In the genomic region with DNA sequence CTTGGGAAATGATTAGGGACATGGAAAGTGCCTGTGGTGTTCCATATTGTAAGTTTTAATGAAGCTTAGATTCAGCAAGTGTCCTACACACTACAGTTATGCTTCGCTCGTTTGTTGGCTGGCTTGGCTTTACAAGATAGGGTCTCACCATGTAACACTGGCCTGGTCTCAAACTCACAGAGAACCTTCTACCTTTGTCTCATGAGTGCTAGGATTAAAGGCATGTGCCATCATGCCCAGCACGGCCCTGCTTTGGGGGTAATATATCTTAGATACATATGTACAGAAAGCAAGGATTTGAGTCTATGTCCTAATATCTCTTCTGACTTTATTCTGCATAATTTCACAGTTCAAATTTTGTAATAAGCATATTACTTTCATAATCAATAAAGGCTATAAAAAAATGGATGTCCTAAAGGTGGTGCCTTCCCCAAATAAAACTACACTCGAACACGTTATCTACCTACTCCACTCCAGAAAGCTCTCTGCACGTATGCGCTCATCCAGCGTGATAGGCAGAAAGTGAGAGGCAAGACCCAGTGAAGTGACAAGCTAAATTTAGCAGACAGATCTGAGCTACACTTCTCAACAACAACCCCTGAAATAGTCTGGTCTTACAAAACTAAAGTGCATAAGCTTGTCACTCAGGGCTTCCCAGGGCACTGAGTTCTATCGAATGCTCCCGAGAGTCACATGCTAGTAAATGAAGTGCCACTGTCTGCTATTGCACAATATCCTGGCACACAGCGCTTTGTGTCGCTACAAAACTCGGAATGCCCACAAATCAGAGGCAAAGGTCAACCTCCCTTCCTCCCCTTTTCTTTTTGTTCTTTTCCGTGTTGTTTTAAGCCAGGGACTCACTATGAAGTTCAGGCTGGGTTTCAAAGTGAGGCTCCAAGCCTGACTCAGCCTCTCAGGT, we compare ENCODE assay signal across 8 mouse cellular contexts.
DNase-seq lines count a peak whose midpoint lies in the region; ATAC-seq and TF ChIP-seq lines count a peak whose summit lies in the region.

No protein-coding gene starts in this region.

- H3K4me1 ChIP-seq in heart, embryonic 14.5 days (ENCODE audit: control insufficient read depth in 2 of 2, insufficient read depth in 2 of 2, low read length in 2 of 2) = peaks cover 39 to 70% of the 10 kb centered on the region in 2 experiments
- H3K4me1 ChIP-seq in liver, embryonic 12.5 days = peaks cover 89% of the 10 kb centered on the region
- H3K4me1 ChIP-seq in midbrain, embryonic 11.5 days (ENCODE audit: control insufficient read depth, insufficient read depth, low read length) = no peaks in the 10 kb centered on the region

- H3K27me3 ChIP-seq in heart, embryonic 14.5 days (ENCODE audit: control insufficient read depth, insufficient read depth, low read length) = no peaks in the 10 kb centered on the region
- H3K27me3 ChIP-seq in liver, embryonic 12.5 days (replicated peaks) = no peaks in the 10 kb centered on the region
- no peaks in the 10 kb centered on the region for H3K27me3 ChIP-seq in splenic B cell, adult 2 months (ENCODE audit: control insufficient read depth, insufficient read depth, low read length, poor library complexity, severe bottlenecking)
- H3K27me3 ChIP-seq in midbrain, embryonic 11.5 days (ENCODE audit: control insufficient read depth, insufficient read depth, low read length) = no peaks in the 10 kb centered on the region

- intact Hi-C loops in gastrocnemius, adult 2 months (cut with DNase I) = no loop called here

- H3K27ac ChIP-seq in gastrocnemius, adult 2 months = peak overlapping the region; percentile 91
- peak overlapping the region; percentile 98 to 100 for H3K27ac ChIP-seq in heart, embryonic 14.5 days (replicated peaks in 1 of 2; ENCODE audit: control insufficient read depth in 1 of 2, insufficient read depth in 1 of 2, low read depth in 2 of 2, low read length in 2 of 2)
- peak overlapping the region; percentile 98 for H3K27ac ChIP-seq in liver, embryonic 12.5 days
- H3K27ac ChIP-seq in midbrain, embryonic 11.5 days (ENCODE audit: low read depth, low read length) = no peak overlapping the region

- H3K4me2 ChIP-seq in heart, embryonic 14.5 days (ENCODE audit: low read length) = peak overlapping the region; percentile 45
- H3K4me2 ChIP-seq in liver, embryonic 12.5 days = peak overlapping the region; percentile 77
- H3K4me2 ChIP-seq in midbrain, embryonic 11.5 days = no peak overlapping the region

- DNase-seq in gastrocnemius, adult 2 months = peak; percentile 75
- no peak for DNase-seq in gastrocnemius, postnatal 4 days (ENCODE audit: low spot score in 2 of 2)
- peak; percentile 77 for DNase-seq in c-Kit-negative CD71-positive TER-119-positive erythroid progenitor cells, embryonic 14.5 days (ENCODE audit: low read depth, low spot score)
- DNase-seq in splenic B cell, adult 2 months (ENCODE audit: low read depth, low spot score) = peak; percentile 42
- DNase-seq in embryo, embryonic 10.5 days (ENCODE audit: low spot score) = no peak
- DNase-seq in midbrain, embryonic 11.5 days (ENCODE audit: low spot score, missing footprints) = no peak

- no peaks in the 10 kb centered on the region for H3K9me3 ChIP-seq in heart, embryonic 14.5 days (ENCODE audit: control insufficient read depth, low read length)
- no peaks in the 10 kb centered on the region for H3K9me3 ChIP-seq in liver, embryonic 12.5 days (replicated peaks)
- H3K9me3 ChIP-seq in midbrain, embryonic 11.5 days (ENCODE audit: control insufficient read depth, low read length) = no peaks in the 10 kb centered on the region

- H3K36me3 ChIP-seq in heart, embryonic 14.5 days (ENCODE audit: control insufficient read depth, insufficient read depth, low read length) = 0 out of 2 replicates have a peak, but pooled peaks cover 6% of the 10 kb centered on the region
- H3K36me3 ChIP-seq in liver, embryonic 12.5 days = peaks cover 15% of the 10 kb centered on the region
- no peaks in the 10 kb centered on the region; the same call in 1 of the 2 replicates for H3K36me3 ChIP-seq in splenic B cell, adult 2 months (ENCODE audit: control insufficient read depth, insufficient read depth, low read length, poor library complexity, severe bottlenecking)
- no peaks in the 10 kb centered on the region for H3K36me3 ChIP-seq in midbrain, embryonic 11.5 days (ENCODE audit: control insufficient read depth, insufficient read depth, low read length)

- peak overlapping the region; percentile 49 for H3K9ac ChIP-seq in heart, embryonic 14.5 days (ENCODE audit: low read length)
- H3K9ac ChIP-seq in liver, embryonic 12.5 days = peak overlapping the region; percentile 75
- no peak overlapping the region for H3K9ac ChIP-seq in midbrain, embryonic 11.5 days (ENCODE audit: low read length)

- ATAC-seq in heart, embryonic 14.5 days (ENCODE audit: insufficient number of reproducible peaks, insufficient read depth, low FRiP score, low read depth) = peak; percentile 58; the same call in 1 of the 2 replicates
- ATAC-seq in liver, embryonic 12.5 days = peak; percentile 88
- ATAC-seq in midbrain, embryonic 11.5 days (ENCODE audit: low FRiP score) = no peak

- TF ChIP-seq CTCF in gastrocnemius, adult 2 months (IDR thresholded peaks at IDR 0.05) = no peak

- H3K4me3 ChIP-seq in gastrocnemius, adult 2 months = peak overlapping the region; percentile 49
- H3K4me3 ChIP-seq in heart, embryonic 14.5 days (ENCODE audit: control insufficient read depth in 1 of 2, insufficient read depth in 1 of 2, low read depth in 1 of 2, low read length in 2 of 2) = no peak overlapping the region
- peak overlapping the region; percentile 46 for H3K4me3 ChIP-seq in liver, embryonic 12.5 days
- H3K4me3 ChIP-seq in midbrain, embryonic 11.5 days (ENCODE audit: low read depth, low read length) = no peak overlapping the region

- 18% methylated on average over 14 of the region's 14 CpGs for WGBS in heart, embryonic 14.5 days
- 24% methylated on average over 14 of the region's 14 CpGs for WGBS in liver, embryonic 12.5 days (ENCODE audit: insufficient replicate concordance)
- 85% methylated on average over 14 of the region's 14 CpGs for WGBS in midbrain, embryonic 11.5 days

Comparison
In these comparisons a context has a peak if more than half of its experiments do, and no peak if none do; other contexts are left out.
1. DNase-seq: peak in gastrocnemius, adult 2 months (single experiment), c-Kit-negative CD71-positive TER-119-positive erythroid progenitor cells, embryonic 14.5 days (single experiment) and splenic B cell, adult 2 months (single experiment); none in gastrocnemius, postnatal 4 days (0 of 2), embryo, embryonic 10.5 days (single experiment) and midbrain, embryonic 11.5 days (single experiment).
2. H3K4me3 ChIP-seq: peak in gastrocnemius, adult 2 months (single experiment) and liver, embryonic 12.5 days (single experiment); none in heart, embryonic 14.5 days (0 of 2) and midbrain, embryonic 11.5 days (single experiment).